Mouse (Mus musculus) testis, postnatal 10 days (tissue): ENCODE data around the gene Plk1.

ENCODE experiments used
- DNase-seq: peaks from one replicate; pipeline ENCODE4 v3.0.0; 2021; ENCODE audit warnings: low spot score

The Plk1 gene

DNA sequence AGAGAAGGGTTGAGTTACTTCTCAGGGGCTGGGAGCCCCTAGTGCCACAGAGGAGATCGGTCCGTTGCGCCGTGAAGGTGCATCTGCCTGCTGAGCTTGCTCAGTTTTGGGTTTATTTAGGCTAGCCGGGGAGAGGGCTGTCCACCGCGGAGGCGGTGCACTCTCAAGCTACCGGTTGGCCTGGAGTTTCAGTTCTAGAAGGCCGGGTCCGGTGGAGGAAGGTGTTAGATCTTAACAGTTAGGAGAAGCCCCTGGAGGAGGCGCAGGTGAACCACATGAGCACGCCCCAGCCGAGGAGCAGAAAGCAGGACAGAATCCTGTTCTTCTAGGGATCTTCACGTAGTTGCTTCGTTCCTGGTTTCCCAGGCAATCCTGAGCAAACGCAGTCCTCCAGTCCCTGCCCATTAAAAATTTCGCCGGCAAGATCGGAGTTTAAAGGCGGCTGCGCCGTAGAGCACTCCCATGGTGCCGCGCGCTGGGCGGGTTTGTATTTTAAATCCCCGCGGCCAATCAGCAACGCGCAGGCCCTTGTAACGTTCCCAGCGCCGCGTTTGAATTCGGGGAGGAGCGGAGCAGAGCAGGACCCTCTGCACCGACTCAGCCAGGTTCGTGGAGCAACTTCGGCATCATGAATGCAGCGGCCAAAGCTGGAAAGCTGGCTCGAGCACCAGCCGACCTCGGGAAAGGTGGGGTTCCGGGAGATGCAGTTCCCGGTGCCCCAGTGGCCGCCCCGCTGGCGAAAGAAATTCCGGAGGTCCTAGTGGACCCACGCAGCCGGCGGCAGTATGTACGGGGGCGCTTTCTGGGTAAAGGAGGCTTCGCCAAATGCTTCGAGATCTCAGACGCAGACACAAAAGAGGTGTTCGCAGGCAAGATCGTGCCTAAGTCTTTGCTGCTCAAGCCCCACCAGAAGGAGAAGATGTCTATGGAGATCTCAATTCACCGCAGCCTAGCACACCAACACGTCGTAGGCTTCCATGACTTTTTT lies at the start of gene Plk1:
Plk1 (plus strand) TSS at position 525 of the 988 bp plus-strand sequence.
- peak; percentile 88 for DNase-seq

- no peak for DNase-seq
These were observed 35.7 kb upstream of the Plk1 start for GRCm38 (mm10) chr7:122123518-122123917.

- no peak for DNase-seq
These were observed 33.6 kb upstream of the Plk1 start for GRCm38 (mm10) chr7:122125636-122126035.

DNA sequence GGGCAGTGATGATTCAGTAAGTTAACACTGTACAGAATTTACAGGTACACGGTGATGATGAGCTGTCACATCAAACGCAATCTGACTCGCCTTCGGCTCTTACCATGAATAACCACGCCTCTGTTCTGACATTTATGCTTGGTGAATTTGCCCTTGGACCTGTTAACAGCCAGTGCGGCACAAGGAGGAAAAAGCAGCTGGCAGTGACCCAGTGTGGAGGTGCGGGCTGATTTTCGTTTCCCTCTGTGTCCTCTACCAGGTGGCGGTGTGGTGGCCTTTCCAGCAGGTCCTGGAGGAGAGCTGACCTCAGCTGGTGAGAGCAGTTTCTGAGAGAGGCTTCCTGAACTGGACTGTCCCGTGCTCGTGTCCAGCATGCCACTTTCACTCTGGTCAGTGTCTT lies 32.3 kb upstream of the Plk1 start:
- DNase-seq: no peak

DNA sequence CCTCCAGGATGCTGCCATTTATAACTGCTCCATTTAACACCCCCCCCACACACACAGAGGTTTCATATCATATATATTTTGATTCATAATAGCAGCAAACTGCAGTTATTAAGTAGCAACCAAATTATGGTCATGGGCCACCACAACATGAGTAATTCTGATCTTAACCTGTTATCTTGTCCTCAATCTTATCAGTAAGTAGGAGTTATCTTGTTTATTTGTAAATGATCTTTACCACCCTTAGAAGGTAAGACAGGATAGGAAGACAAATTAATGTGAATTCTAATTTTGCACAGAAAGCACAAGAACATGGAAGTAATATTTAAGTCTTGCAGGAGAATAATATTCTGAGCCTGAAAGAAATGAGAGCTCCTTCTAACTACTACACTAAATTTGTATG lies 27.4 kb upstream of the Plk1 start:
- DNase-seq: no peak

GRCm38 (mm10) chr7:122132497-122133337 lies 26.5 kb upstream of the Plk1 start, which contains the start of the genes Palb2 and Dctn5:
Gene Palb2, minus strand, starts transcription at chr7:122132985.
Gene Dctn5, plus strand, starts transcription at chr7:122133041.
- DNase-seq: peak; percentile 97

DNA sequence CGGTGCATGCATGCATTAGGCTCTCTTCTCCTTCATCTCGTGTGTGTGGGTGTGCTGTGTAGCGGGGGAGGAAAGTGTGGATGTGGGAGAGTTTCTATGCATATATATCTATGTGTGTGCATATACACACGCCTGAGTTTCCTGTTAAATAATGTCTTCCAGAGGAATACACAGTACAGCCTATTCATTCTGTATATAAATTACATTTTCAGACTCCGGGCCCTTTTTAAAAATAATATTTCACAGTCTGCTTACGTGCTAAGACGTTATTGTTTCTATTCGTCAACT lies 26.0 kb upstream of the Plk1 start:
- no peak for DNase-seq

- peak; percentile 50 for DNase-seq
These were observed 24.2 kb upstream of the Plk1 start for GRCm38 (mm10) chr7:122135070-122135469.

- no peak for DNase-seq
These were observed 22.2 kb upstream of the Plk1 start for GRCm38 (mm10) chr7:122137071-122137470.

DNA sequence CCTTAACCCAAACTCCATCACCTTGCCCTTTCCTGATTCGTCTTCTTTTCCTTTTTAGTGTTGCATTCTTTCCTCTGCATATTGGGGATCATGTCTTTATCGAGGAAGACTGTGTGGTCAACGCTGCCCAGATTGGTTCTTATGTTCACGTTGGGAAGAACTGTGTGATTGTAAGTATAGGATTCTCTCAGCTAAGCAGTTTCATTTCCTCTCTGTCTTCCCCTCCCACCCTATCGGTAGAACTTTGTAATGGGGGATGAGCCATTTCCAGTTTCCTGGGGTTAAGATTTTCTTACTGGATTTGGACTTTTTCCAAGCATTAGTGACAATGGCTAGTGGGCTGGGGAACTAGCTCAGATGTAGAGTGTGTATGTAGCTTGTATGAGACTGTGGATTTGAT lies 21.0 kb upstream of the Plk1 start:
- no peak for DNase-seq

GRCm38 (mm10) chr7:122140991-122141390 lies 18.2 kb upstream of the Plk1 start:
- DNase-seq: no peak

GRCm38 (mm10) chr7:122152473-122152872 lies 6.8 kb upstream of the Plk1 start:
- no peak for DNase-seq

DNA sequence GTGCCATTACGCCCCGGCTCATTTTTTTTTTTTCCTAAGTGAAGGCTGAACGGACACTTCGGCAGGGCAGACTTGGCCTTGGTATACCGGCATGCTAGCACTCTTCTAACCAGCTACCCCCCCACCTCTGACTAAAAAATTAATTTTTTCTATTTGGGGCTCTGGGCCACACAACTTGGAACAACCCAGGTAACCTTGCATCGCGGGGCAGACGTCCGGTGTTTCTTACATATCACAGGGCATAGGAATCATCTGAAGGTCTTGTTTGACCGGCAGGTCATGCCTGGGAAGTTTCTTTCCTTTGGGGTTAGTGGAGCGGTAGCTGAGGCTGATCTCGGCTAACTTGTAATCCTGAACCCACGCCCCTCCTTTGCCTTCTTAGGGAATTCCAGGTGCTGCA lies 751 bp upstream of the Plk1 start:
- no peak for DNase-seq

GRCm38 (mm10) chr7:122160037-122160436 lies 798 bp downstream of the Plk1 start:
- no peak for DNase-seq

GRCm38 (mm10) chr7:122163766-122164165 lies 4.5 kb downstream of the Plk1 start:
- no peak for DNase-seq

GRCm38 (mm10) chr7:122167203-122167602 lies 8.0 kb downstream of the Plk1 start:
- no peak for DNase-seq

GRCm38 (mm10) chr7:122170705-122171104 lies 11.5 kb downstream of the Plk1 start:
- DNase-seq: no peak

GRCm38 (mm10) chr7:122171613-122172012 lies 12.4 kb downstream of the Plk1 start:
- no peak for DNase-seq

DNA sequence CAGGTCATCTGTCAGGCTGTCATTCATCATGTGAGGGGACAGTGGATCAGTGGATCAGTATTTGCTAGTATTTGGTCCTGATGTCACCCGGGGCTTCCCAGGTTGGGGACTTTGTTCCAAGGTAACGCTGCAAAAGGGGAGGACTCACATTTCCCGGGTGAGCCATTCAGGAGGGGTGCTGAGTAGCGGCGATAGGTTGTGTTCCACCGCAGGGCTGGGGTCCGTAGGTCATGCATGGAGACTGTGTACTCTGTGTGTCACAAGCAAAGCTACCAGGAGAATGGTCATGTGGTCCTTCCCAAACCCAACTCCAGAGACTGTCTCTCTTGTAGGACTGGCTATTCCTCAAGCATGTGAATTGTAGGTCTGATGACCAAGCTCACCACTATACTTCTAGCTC lies 21.5 kb downstream of the Plk1 start:
- DNase-seq: no peak

DNA sequence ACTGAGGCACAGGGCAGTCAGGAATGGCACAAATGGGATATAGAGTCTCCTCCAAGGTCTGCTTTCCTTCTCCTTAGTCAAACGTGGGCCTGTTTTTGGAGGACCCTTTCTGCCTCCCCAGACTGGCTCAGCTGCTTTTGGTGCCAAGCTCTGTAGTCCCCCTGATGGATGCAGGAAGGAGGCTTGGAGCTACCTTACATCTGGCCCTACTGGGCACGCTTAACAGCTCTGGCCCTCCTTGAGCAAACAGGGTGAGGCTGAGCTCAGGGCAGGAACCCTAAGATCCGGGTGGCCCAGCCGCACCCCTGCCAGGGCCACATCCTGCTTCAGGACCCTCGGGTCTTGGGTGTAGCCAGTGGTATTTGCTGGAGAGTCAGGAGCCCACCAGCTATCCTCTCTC lies 25.3 kb downstream of the Plk1 start:
- no peak for DNase-seq

- DNase-seq: no peak
These were observed 26.8 kb downstream of the Plk1 start, which contains the start of gene Ern2 for GRCm38 (mm10) chr7:122186043-122186442. Gene Ern2, minus strand, starts transcription at chr7:122186207.

- DNase-seq: peak; percentile 82
These were observed 30.2 kb downstream of the Plk1 start for GRCm38 (mm10) chr7:122189484-122189883.

DNA sequence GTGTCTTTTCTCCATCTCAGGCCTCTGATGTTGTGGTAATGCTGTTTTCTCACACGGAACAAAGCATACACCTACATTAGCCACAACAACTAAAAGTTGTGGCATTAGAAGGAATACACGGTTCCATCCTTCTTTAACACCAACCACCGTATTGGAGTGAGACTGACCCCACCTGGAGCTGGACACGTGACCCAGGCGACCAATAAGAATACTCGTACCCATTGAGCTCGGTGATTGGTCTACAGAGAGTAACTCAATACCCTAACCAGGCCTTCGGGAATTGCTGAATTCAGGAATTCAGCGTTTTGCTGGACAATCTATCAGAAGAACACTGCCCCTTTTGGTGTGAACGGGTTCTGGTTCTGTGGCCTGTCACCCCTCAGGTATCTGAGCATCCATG lies 31.9 kb downstream of the Plk1 start:
- no peak for DNase-seq
